Mouse (Mus musculus): ENCODE measurements around the gene Tmc4.

DNA sequence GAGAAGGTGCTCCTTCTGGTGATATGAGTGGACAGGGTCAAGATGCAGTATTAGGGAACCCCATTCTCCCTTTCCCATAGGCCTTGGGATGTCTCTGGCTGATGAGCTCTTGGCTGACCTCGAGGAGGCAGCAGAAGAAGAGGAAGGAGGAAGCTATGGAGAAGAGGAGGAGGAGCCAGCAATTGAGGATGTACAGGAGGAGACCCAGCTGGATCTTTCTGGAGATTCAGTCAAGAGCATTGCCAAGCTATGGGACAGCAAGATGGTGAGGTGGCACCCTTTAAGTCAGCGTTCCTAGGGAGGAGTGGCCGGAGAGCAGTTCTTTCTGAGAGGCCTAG, 46.9 kb downstream of the Tmc4 start:
- TF ChIP-seq TAL1 (IDR thresholded peaks at IDR 0.05; ENCODE audit: low read length) (no peak), GATA1 (IDR thresholded peaks at IDR 0.05; ENCODE audit: low read length) (no peak)
